Mouse (Mus musculus): Measurements from ENCODE around the gene Tgfb2. TPM values are rescaled to one million over a fixed set of nuclear protein-coding genes. Genes with fewer than 3 reads are reported as not detected.

The Tgfb2 gene
- not detected for polyA plus RNA-seq (2017; shearing (Covaris generic))

GRCm38 (mm10) chr1:186705915-186706248 lies at the start of gene Tgfb2:
Tgfb2 (minus strand) TSS chr1:186705989.

DNA sequence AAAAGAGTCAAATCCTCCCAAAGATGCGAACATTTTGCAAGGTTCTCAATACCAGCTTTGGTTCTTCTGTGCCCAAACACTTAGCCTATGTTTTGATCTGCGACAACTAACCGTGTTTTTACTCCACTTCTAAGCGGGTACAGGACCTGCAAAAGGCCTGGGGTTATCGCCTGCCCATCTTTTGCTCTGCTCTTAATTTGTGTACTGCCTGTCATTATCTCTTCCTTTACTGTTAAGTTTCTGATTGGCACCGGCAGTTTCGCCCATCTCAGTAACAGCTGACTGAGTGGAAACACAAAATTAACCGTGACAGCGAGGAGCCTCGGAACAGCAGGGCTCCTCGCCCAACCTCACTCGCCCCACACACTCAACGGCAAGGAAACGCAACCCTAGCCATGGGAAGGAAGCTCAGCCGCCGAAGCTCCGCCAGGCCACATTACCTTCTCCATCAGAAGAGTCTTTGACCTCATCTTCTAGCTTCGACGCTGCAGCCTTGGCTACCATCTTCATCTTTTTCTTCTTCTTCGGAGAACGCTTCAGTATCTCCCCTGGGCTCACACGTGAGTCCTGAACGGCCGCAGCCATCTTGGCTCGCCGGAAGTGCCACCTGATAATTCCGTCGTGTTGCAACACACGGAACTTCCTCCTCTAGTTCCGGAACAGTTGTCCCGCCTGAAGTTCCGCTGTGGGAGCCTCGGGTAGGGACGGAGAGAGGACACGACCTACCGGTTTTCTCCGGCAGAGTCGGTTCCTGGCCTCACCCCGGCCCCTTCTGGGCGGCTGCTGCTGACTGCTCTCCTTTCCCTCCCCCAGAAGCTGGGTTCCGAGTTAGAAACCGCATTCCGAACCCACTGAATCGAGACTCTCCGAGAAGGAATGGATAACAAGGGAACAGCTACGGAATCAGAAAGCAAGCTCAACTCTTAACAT lies 43.2 kb upstream of the Tgfb2 start, which contains the start of gene Rrp15:
Gene Rrp15 (minus strand): TSS at position 635 of the 930 bp plus-strand sequence.

Other genes starting within 250 kb of the Tgfb2 start
- 40.9 TPM for gene Rrp15, start 43.4 kb upstream of the Tgfb2 start, polyA plus RNA-seq (2017; shearing (Covaris generic))